Comparison of ENCODE assay signal across 28 mouse cellular contexts in genomic region chr2:25887226-25887625, GRCm38 (mm10). TPM values are rescaled to one million over a fixed set of nuclear protein-coding genes. Genes with fewer than 3 reads are reported as not detected.
A peak's percentile ranks its signal among the peaks of the same experiment; 100 is the strongest.
DNase-seq lines count a peak whose midpoint lies in the region; ATAC-seq lines count a peak whose summit lies in the region.
"Had no signal": no experiment of that assay in that cellular context is flagged by ENCODE, and none has a peak within 500 bp of the region (broad histone marks: within the 10 kb centered on the region; RNA-seq: fewer than 3 reads in every experiment).

No protein-coding gene starts in this region.

- no peak overlapping the region for H3K27ac ChIP-seq in liver, embryonic 12.5 days
- no peak overlapping the region for H3K27ac ChIP-seq in liver, embryonic 16.5 days (ENCODE audit: low read length)
- H3K27ac ChIP-seq: embryonic facial prominence, embryonic 15.5 days; heart, adult 2 months had no signal

- peak; percentile 82 for ATAC-seq in liver, embryonic 12.5 days
- peak; percentile 63 for ATAC-seq in liver, embryonic 16.5 days (ENCODE audit: low read depth)
- ATAC-seq: forebrain, embryonic 16.5 days; hindbrain, embryonic 16.5 days; inflammation-experienced regulatory T-cells, adult 6 months; intestine, postnatal 0 days had no signal

- H3K27me3 ChIP-seq in liver, embryonic 12.5 days (replicated peaks), result peaks cover 33% of the 10 kb centered on the region; the same call in 1 of the 2 replicates
- H3K27me3 ChIP-seq in liver, embryonic 16.5 days (ENCODE audit: control insufficient read depth, insufficient read depth, low read depth, low read length), result no peaks in the 10 kb centered on the region
- H3K27me3 ChIP-seq: embryonic facial prominence, embryonic 15.5 days had no signal

- intact Hi-C loops in heart, postnatal 25 days (cut with DNase I), result no loop called here

- H3K4me2 ChIP-seq in liver, embryonic 12.5 days, result no peak overlapping the region
- no peak overlapping the region for H3K4me2 ChIP-seq in liver, embryonic 16.5 days (ENCODE audit: low read depth, low read length)
- H3K4me2 ChIP-seq: embryonic facial prominence, embryonic 15.5 days; heart, embryonic 12.5 days had no signal

- peaks cover 12% of the 10 kb centered on the region for H3K4me1 ChIP-seq in liver, embryonic 12.5 days
- H3K4me1 ChIP-seq in liver, embryonic 16.5 days (ENCODE audit: control insufficient read depth, low read depth, low read length), result peaks cover 11% of the 10 kb centered on the region
- H3K4me1 ChIP-seq: embryonic facial prominence, embryonic 15.5 days; heart, embryonic 12.5 days had no signal

- H3K9me3 ChIP-seq in liver, embryonic 12.5 days (replicated peaks), result no peaks in the 10 kb centered on the region
- no peaks in the 10 kb centered on the region for H3K9me3 ChIP-seq in liver, embryonic 16.5 days (replicated peaks; ENCODE audit: control insufficient read depth, low read length)
- H3K9me3 ChIP-seq: embryonic facial prominence, embryonic 15.5 days; heart, embryonic 12.5 days had no signal

- H3K36me3 ChIP-seq in liver, embryonic 12.5 days, result no peaks in the 10 kb centered on the region
- no peaks in the 10 kb centered on the region for H3K36me3 ChIP-seq in liver, embryonic 16.5 days (ENCODE audit: control insufficient read depth, insufficient read depth)
- H3K36me3 ChIP-seq: embryonic facial prominence, embryonic 15.5 days; heart, embryonic 12.5 days had no signal

- 32% methylated on average over 8 of the region's 8 CpGs for WGBS in liver, embryonic 12.5 days (ENCODE audit: insufficient replicate concordance)
- 32% methylated on average over 8 of the region's 8 CpGs for WGBS in liver, embryonic 16.5 days (ENCODE audit: insufficient replicate concordance)

- H3K4me3 ChIP-seq in liver, embryonic 12.5 days, result no peak overlapping the region
- no peak overlapping the region for H3K4me3 ChIP-seq in liver, embryonic 16.5 days (ENCODE audit: low read depth, low read length)
- H3K4me3 ChIP-seq: embryonic facial prominence, embryonic 15.5 days; erythroblast, embryonic 14.5 days; heart, adult 2 months; heart, embryonic 12.5 days had no signal

- DNase-seq in c-Kit-positive CD71-positive TER-119-negative erythroid progenitor cells, embryonic 14.5 days (ENCODE audit: low read depth), result peak; percentile 40
- DNase-seq in lung, adult 18-20 months, result no peak
- DNase-seq in cerebellum, adult 18-20 months, result no peak
- no peak for DNase-seq in gastrocnemius, postnatal 10 days
- DNase-seq in heart, postnatal 25 days (ENCODE audit: low spot score), result no peak
- DNase-seq: adrenal gland, postnatal 25 days; cerebellum, adult 11-12 months; cerebellum, postnatal 10 days; embryo, embryonic 11 days; gastrocnemius, postnatal 14 days; heart, adult 2 months; heart, postnatal 36 days had no signal

- H3K9ac ChIP-seq in liver, embryonic 12.5 days, result no peak overlapping the region
- no peak overlapping the region for H3K9ac ChIP-seq in liver, embryonic 16.5 days (ENCODE audit: low read depth, low read length)
- H3K9ac ChIP-seq: embryonic facial prominence, embryonic 15.5 days; heart, embryonic 12.5 days had no signal

RNA-seq across cellular contexts. Expression of gene Kcnt1, which starts 23.7 kb away (rescaled TPM):
- polyA plus RNA-seq in liver, embryonic 12.5 days (2016; fragmentation: Nextera tagmentation; extraction: Ambion mirVana), result 0.02 TPM in 1 of 2 replicates, not detected in the other
- not detected in 2 replicates for polyA plus RNA-seq in liver, embryonic 16.5 days (2015; fragmentation: Nextera tagmentation; extraction: Ambion mirVana)
- under 1 TPM; 0.12 to 0.34 TPM for total RNA-seq in gastrocnemius, postnatal 10 days (2021)
- under 1 TPM; 0.25 to 0.36 TPM for total RNA-seq in heart, postnatal 25 days (2021)
- total RNA-seq: common myeloid progenitor, adult 5-6 weeks had no signal
- polyA plus RNA-seq: erythroblast, embryonic 14.5 days; heart, embryonic 12.5 days; inflammation-experienced regulatory T-cells, adult 6 months had no signal

RNA-seq across cellular contexts. Expression of gene Sohlh1, which starts 40.2 kb away (rescaled TPM):
- polyA plus RNA-seq in liver, embryonic 12.5 days (2016; fragmentation: Nextera tagmentation; extraction: Ambion mirVana), result not detected in 2 replicates
- not detected in 2 replicates for polyA plus RNA-seq in liver, embryonic 16.5 days (2015; fragmentation: Nextera tagmentation; extraction: Ambion mirVana)
- total RNA-seq in gastrocnemius, postnatal 10 days (2021), result not detected
- total RNA-seq in heart, postnatal 25 days (2021), result not detected
- total RNA-seq: adrenal gland, adult 18-20 months; adrenal gland, postnatal 25 days; common myeloid progenitor, adult 5-6 weeks; gastrocnemius, postnatal 14 days; heart, adult 2 months; heart, postnatal 36 days had no signal
- polyA plus RNA-seq: embryonic facial prominence, embryonic 11.5 days; embryonic facial prominence, embryonic 15.5 days; erythroblast, embryonic 14.5 days; forebrain, embryonic 11.5 days; forebrain, embryonic 16.5 days; frontal cortex, adult 2 months; heart, adult 2 months; heart, embryonic 12.5 days; heart, embryonic 16.5 days; hindbrain, embryonic 11.5 days; hindbrain, embryonic 16.5 days; intestine, postnatal 0 days had no signal
